Mouse (Mus musculus) cerebellum, adult 2 months (tissue): ENCODE results near the gene Ccdc154.

Source experiments
- CTCF ChIP-seq: fragments of 200-500 bp; IDR thresholded peaks from 2 replicates; pipeline ENCODE4 v1.5.1; 2011; ENCODE audit warnings: low read depth, mild to moderate bottlenecking, control low read depth, low read length, moderate library complexity, borderline replicate concordance; ENCODE audit not compliant: insufficient read depth
- POLR2A ChIP-seq: fragments of 200-500 bp; IDR thresholded peaks from 2 replicates; pipeline ENCODE4 v1.6.1; 2011; ENCODE audit warnings: low read length, control low read depth, borderline replicate concordance; ENCODE audit not compliant: insufficient read depth

DNA sequence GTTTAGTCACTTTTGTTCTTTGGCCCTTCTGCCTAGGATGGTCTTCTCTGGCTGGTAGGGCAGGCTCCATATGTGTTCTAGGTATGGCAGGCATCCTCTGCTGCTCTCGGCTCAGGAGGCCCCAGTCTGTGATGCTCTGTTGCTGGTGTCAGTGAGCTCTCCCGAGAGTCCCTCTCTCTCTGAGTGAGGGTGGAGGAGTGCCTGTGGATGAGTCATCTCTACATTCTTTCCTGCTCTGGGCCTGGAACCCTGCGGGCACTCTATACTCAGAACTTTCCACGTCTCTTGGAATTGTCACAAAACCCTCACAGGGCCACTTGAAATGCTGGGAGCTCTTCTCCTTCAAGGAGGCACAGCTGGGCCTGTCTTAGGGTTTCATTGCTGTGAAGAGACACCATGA, 49.4 kb downstream of the Ccdc154 start:
- no peak for TF ChIP-seq POLR2A
- no peak for TF ChIP-seq CTCF
